Mouse (Mus musculus) layer of hippocampus, postnatal 36 days (tissue): ENCODE data around the gene Klhdc4. TPM values are rescaled to one million over a fixed set of nuclear protein-coding genes. Genes with fewer than 3 reads are reported as not detected.

ENCODE experiments used
- DNase-seq, 2 experiments: peaks; one replicate each; pipeline ENCODE4 v3.0.0; 2022
- total RNA-seq, 2 experiments: library from RNA; stranded (reverse); gene quantifications; 2 replicates each; pipeline ENCODE4 v1.2.3; 2021

The Klhdc4 gene
- total RNA-seq, 2 experiments from 2014 or later = 27.7 to 28.0 TPM

DNA sequence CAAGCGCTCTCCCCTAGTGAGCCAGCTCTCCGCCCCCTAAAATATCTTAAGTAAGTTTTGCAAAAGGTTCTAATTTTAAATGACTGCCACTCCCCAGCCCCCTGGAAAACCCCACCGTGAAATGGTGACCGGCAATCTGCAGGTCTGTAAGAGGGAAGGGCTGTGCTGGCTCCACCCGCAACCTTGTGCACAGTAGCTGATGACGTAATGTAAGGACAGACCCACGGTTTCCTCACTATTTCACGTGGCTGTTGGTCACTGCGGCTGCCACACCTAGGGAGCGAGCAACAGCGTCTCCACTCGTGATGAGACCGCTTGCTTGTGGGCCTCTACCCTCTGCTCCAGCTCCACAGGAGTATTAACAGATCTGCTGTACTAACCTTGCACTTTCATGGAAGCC, 23.2 kb downstream of the Klhdc4 start:
- no peak for DNase-seq

DNA sequence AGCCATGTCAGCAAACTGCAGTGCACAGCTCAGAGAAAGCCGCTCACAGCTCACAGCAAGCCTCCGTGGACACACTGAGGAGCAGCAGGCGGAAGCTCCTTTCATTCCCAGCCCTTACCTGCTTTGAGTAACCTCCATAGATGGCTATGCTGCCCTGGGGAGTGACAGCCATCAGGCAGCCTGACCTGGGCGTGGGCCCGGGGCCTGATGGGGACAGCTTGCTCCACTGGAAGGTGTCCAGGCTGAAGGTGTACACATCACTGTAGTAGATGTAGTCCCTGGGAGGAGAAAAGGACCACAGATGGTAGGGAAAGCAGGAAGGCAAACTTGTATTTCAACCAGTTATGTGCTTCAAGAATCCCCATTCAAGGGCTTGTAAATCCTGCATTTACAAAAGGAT, 24.5 kb downstream of the Klhdc4 start:
- no peak for DNase-seq

DNA sequence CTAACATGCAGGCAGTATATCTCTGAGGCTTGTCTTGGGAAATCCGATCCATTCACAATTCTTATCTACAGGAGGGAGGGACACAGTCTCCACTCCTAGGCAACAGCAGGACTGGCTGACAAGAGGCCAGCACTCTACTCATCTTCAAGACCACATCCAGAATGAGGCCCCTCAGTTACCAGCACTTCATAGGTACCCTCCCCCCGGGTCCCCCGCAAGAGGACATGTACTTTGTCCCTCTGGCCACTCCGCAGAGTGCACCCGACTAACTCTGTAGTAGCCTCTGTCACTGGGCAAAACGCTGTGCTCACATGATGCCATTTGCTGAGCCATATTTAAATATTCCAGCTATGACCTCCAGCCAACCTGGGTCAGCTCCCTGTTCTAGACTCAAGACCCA, 31.0 kb downstream of the Klhdc4 start:
- DNase-seq = no peak

DNA sequence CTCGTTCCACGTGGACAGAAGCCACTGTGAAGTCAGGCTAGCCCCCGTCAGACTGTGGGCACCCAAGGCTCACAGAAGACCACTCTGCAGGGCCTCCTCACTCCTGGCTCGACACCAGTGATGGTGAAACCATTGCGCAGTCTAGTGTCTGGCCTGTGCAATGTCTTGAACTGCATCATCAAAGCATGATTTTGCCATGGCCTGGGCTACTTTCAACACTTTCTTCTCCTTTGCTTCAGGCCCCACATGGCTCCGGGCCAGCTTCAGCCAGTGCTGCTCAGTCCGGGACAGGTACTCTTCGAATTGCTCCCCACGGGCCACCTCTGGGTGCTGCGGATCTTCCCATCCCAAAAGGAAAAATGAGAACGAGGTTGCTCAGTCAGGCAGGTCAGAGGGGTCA, 33.0 kb downstream of the Klhdc4 start:
- DNase-seq = no peak

DNA sequence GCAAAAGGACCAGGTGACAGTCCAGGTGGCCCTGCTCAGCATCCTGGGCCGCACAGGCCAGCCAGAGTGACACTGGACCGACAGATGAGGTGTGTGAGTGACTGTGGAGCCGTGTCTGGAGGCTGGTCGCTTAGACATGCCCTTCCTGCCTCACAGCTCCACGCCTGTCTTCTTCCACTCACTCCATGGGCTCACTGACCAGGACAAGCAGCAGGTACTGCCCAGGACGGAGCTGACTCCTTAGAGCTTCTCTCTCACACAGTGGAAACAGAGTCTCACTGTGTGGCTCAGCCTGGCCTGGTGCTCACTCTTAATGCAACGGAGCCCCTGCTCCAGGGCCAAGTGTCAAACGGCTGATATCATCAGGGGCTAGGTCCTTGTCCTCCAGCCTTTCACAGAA, 33.9 kb downstream of the Klhdc4 start:
- DNase-seq = no peak

DNA sequence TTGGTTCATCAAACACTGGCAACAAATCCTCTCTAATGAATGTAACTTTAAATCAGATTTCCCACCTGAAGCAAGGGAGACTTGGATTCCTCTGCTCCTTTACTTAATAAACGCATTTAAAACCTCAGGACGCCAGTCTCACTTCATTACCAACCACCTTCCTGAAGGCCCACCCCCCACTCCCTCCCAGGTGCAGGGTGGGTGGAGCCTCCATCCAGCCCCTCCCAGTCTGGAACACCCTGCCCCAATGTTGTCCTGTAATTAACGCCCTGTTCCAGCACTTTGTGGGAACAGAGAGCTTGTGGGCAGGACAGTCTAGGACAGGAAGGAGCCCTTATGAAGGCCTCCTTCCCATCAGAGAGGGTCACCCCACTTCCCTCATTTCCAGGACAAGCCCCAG, 35.2 kb downstream of the Klhdc4 start:
- no peak for DNase-seq

DNA sequence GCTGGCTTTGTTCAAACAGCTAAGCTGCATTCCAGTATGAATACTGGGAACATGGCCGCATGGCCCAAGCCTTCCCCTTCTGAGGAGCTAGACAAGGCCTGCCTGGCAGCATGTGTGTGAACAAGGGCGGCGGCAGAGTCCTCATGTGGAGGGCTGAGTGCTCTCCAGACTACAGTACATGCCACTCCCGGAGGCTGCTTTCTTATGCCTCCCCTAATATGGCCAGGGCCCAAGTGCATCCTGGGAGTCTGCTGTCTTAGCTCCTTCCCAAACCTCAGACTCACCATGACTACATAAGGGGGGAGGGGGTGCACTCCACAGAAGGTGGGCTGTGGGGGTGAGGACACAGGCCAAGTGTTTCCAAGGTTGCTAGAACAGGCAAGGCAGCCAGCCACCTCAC, 36.7 kb downstream of the Klhdc4 start:
- no peak for DNase-seq

DNA sequence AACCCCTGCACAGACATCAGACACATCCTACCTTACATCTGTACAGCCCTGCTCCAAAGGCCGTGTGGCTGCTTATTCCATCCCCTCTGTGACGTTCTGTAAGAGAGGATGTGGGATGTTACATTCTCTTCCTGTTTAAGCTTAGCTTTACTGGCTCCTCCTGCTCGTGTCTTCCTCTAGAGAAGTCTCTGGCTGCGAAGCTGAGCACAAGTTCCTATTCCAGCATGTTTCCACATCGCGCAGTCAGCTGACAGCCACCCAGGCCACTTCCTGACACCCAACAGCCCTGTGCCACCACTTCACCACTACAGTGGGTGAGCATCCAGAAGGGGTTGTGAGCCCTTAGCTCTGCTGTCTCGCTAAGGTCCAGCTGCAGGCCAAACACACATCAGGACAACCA, 37.2 kb downstream of the Klhdc4 start:
- no peak for DNase-seq

DNA sequence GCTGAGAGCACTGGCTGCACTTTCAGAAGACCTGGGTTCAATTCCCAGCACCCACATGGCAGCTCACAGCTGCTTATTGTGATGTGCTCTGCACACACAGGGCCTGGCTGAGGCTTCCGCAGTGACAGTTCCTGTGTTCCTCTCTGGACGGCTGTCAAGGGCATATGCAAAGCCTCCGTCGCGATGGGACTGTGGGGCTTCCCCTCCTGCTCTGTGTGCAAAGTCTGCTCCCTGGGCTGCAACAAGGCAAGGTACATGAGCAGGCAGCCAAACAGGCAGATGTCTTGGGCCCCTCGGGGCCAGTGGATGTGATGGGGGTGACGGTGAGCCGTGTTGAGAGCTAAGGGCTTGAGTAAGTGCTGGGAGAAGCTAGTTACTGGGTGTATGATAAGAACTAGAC, 40.6 kb downstream of the Klhdc4 start:
- DNase-seq = no peak

DNA sequence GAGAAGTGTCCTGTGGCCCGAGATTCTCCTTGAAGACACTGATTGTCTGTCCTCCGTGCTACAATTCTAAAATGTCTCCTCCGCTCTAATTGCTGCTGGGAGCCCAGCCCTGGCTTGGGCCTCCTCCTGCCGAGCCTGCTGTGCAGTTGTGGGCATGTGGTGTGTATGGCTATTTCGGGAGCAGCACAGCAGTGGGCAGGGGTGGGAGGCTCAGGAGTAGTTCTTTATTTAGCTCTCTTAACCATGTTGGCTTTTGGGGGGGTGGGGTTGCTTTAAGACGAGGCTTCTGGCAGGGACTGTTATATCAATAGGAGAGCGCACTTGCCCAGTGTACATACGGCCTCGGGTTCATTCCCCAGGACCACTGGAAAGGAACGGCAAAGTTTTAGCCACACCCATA, 42.8 kb downstream of the Klhdc4 start:
- no peak for DNase-seq

DNA sequence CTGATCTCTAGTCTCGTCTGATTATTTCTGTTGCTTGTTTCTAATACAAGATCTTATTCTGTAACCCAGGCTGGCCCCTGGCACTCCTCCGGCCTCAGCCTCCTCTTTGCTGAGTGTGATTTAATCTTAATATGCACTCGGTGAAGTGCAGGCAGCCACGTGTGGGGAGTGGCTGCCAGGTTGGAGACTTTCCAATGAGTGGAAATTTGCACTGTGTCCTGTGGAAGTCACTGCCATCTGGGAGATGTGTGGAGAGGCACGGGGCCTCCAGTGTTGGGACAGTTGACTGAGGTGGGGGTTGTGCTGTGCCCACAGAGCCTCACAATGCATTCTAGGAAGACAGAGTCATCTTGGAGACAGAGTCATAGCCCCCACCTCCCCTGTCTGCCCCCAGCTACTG, 46.9 kb downstream of the Klhdc4 start:
- no peak for DNase-seq

DNA sequence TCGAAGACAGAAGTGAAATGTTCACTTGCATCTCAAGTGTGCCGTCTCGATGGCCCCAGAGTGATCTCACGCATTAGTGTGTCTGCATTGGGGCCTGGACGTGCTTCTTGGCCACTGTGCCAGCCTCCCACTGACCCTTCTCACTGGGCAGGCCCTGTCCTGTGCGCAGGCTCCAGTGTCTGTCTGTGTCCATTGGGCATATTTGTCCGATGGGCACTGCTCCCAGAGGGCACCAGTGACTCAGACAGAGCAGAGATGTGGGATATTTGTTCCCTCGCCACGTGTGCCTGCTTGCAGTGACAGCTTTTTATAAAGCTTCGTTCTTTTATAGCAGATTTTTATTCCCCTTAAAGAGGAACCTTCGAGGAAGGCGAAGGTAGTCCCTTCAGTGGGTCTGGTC, 55.5 kb downstream of the Klhdc4 start:
- DNase-seq = no peak

DNA sequence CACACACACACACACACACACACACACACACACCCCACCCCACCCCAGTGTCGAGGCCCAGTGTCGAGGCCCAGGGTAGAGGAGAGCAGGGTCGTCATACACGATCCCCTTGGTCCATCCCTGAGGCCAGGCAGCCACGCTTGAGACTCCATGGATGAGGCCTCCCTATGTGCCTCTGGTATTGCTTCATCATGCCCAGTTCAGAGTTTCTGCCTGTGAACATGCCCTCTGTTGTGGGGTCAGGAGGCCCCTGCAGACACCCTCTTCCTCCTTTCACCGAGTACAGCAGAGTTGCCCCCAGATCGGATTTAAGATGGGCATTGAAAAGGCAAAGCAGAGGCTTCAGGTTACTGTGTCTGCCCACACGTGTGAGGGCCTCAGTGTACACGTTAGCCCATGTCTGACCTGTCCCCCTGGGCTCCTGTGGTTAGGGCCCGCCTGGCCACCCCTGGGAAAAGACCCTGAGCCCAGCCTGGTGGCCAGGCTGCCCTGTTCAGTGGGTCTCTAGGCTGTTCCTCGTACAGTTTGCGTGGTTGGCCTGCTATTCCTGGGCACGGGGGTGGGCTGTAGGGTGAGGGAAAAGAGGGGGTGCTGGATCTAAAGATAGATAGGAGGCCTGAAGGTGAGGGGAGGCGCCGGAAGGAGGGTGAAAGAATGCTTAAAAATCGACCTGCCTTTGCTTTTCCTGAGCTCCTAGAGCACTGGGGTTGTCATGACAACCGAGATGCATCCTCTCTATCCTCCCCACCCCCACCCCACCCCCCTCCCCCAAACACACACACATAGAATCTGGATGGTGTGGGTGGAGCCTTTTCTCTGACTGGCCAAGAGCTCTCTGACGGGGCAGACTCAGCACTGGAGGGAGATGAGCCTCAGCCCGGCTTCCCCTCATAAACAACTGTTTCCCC, 58.3 kb downstream of the Klhdc4 start:
- no peak for DNase-seq

DNA sequence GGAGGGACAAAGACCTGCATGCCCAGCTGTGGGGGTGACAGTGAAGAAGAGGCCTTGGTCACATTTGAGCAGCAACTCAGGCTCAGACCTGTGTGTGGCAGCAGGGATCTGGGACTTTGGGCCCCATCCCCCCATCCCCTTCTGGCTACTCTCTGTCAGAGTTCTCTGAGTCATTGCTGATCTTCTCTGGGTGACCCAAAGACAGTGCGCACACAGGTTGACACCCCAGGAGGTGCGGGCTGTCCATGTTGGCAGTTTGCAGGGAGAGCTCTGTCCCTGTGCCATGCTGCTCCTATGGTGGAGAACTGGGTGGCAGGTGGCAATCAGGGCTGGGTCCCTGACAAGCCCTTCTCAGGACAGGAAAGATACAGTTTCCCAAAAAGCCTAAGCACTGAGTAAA, 59.7 kb downstream of the Klhdc4 start:
- no peak for DNase-seq

DNA sequence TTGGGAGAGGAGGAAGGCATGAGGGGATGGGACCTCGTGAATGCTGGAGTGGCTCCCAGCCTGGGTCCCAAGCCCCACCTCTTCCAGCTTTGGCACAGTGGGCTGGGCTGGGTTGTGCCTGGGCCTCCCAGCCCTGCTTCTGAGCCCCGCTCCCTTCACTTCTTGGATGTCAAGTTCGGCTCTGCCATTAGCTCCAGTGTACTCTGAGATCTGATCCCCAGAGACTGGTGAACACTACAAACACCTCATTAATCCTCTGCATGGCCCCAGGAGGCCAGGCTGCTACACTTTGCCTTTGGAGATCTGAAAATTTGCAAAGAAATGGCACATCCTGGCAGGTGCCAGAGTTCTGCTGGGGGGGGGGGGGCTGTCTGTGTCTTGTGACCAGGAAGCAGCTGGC, 60.3 kb downstream of the Klhdc4 start:
- no peak for DNase-seq

DNA sequence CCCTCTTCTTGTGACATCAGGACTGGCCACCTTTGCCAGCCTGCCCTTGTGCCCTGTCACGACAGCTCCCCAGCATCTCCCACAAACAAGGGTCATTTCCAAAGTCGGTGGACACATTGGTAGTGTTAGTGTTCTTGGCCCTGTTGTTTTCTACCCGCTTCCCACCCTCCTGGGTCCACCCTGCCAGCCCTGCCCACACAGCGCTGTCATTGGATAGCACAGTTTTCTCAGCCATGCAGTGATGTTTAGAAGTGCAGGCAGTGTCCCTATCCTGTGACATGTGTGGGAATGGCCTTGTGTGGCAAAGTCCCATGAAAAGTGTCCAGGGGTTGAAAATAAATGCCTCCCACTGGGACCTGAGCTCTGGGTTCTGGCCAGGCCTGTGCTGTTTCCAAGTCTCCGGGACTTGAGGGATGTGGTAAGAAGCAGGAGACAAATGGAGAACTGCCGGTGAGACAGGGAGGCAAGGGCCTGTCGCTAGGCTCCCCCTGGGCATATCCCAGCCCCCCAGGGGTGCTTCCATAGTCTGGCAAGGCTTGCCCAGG, 63.7 kb downstream of the Klhdc4 start:
- no peak for DNase-seq

DNA sequence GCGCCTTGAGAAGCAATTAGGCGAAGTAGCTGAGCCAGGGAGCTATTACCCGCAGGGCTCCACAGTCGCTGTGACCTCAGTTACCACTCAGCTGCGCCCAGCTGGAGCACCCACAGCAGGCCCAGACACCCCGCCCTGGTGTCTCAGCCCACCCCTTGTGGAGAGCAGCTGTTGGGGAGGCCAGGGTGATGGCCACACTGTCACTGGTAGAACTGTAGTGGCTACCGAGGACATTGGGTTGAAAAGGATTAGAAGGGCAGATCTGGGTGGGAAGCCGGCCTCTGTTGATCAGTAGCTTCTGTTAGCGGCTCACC, 65.7 kb downstream of the Klhdc4 start:
- DNase-seq = no peak

DNA sequence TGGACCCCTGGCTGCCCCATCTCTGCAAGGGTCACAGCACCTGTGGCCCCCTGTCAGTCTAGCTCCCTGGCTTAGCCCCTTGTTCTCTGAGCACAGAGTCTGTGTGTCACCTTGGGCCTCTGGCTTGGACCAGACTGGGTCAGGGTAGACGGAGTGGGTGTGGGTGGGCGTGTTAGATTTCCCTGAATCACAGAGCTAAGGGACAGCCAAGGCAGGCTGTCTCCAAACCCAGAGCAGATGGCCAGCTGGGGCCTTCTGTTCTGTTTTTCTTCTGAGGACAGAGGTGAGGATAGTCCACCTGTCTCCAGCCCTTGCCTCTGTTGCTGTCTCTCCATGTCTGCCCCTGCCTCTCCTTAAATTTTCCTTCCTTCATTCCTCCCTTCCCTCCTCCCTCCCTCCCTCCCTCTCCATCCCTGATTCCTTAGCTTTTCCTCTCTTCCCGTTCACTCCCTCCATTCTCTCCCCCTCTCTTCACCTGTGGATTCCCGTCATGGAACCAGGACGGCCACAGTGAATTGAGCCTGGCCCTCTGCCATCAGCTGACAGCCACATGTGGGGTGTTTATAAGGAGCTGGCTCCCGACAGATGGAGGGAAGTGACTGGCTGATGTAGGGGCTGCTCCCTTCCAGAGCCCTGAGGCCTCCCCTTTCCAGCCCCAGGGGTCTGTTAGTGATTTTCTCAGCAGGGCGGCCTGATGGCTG, 66.2 kb downstream of the Klhdc4 start:
- no peak for DNase-seq

DNA sequence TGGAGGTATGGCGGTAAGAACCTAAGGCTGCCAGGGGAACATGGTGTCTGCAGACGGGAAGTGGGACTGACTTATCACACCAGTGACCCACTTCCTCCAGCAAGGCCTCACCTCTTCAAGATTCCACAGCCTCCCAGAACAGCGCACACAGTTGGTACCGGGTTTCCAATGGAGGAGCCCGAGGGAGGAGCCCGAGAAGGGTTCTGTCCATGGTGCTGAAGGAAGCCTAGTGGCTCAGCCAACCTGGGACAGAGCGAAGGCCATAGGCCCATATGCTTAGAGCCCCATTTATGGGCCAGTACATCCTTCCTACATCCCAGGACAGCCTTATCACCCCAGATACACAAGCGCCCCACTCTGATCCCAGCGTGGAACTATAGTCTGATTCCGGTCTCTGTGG, 67.9 kb downstream of the Klhdc4 start:
- no peak for DNase-seq

DNA sequence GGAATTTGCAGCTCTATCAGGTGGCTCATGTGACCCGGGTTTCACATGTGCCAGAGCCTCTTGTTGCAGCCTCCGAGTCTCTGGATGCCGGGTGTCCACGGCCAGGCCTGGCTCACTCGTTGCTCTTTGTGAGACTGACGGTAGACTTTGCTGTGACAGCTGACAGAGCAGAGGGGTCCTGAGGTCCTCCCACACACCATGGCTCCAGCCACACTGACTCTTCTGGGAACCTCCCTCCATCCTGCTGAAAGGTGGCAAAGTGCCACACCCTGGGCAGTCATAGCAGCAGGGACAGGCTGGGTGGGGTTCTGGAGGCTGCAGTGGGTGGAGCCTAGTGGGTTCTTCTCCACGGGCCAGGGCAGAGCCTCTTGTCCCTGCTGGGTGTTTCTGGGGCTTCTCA, 68.9 kb downstream of the Klhdc4 start:
- DNase-seq = no peak

DNA sequence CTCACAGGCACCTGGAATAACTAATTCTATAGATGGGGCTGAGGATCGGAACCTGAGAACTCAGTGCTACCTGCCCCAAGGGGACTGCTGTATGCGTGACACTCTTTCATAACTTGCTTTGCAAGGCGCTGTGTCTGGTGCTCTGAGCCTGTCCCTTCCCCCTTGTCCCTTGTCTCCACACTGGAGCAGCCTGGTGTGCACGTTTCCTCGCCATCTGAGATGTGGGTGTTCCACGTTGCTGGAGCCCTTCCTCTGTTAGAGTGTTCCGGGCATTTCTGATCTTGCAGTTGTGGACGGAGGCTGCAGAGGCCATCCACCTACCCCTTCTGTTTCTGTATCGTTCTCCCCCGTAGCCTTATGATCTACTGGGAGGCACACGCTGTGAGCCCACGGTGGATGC, 70.9 kb downstream of the Klhdc4 start:
- no peak for DNase-seq

DNA sequence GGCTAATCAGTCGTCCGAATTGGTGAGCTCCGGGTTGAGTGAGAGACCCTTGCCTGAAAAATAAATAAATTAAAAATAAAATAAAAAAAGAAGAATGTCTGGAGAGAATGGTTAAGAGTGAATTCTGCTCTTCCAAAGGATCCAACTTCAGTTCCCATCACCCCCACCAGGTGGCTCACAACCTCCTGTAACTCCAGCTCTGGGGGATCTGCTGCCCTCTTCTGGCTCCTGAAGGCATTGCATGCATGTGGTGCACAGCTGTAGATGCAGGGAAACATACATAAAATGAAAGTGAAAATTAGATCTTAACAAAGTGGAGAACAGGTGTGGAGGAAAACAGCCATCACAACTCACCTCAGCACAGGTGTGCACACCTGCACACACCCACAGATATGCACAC, 78.0 kb downstream of the Klhdc4 start:
- no peak for DNase-seq

DNA sequence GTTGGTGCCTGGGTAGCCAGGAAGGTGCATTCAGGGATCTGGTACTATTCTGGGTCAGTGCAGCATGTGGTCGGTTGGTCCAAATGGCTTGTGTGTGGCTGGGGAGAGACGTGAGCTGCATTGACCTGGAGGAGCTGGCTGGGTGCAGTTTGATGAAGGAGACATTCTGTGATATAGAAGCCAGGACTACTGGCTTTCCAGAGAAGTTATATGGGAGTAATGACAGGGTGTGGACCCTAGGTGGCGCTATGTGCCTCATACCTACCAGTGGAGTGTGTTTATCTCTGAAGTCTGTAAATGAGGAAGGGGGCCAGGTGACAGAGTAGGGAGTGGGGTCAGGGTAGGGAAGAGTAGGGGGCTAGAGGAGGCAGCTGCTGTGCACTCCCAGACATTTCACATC, 78.9 kb downstream of the Klhdc4 start:
- no peak for DNase-seq

DNA sequence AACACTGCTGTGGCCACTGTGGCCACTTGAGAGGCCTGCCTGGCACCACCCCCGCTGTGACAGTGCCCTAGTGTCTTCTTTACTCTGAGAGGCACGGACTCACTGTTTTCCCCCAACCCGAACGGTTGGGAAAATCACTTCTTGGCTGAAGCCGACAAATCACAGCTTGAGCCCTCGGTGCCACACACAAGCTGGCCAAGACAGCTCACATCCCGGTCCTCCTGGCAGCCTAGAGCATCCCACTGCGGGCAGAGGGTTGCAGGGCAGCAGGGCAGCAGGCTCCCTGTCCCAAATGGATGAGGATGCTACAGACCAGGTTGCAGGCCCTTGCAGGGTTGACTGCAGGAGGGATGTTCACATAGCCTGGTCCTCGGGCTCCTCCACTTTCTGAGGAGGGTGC, 79.9 kb downstream of the Klhdc4 start:
- DNase-seq = no peak
